Mouse (Mus musculus): ENCODE results near the gene Plppr2.

DNA sequence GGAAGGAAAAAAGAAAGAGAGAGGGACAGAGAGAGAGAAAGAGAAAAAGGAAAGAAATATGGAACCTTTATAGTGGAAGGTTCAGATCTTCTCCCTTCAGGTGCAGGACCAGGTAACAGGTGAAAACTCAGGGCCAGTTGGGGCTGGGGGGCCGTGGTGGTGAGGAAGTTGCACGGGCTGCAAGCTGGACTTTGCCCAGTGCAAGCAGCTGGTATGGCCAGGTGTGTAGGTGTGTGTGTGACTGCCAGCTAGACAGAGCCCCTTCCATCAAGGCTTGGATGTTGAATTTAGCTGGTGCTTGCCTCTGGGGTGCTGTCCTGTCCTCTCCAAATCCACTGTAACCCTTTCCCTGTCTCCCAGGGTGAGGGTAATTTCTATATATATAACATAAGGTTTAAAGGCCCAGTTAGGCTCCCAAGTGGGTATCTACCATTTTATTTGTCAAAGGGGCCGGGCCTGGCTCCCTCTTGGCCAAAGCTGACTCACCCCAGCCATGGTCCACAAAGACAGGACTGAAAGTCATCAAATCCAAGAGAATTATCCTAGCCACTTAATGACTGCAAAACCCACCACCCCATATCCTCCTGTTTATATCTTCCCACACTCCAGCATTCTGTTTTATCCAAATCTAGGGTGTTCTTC is 19.9 kb upstream of the Plppr2 start:
- no peak for TF ChIP-seq HCFC1 (IDR thresholded peaks at IDR 0.05; ENCODE audit: borderline replicate concordance, insufficient read depth, low read length)
- no peak for TF ChIP-seq MAFK (IDR thresholded peaks at IDR 0.05; ENCODE audit: insufficient read depth, low read depth, low read length)
- TF ChIP-seq CHD2 (IDR thresholded peaks at IDR 0.05; ENCODE audit: low read depth, low read length), result no peak
- TF ChIP-seq ZNF384 (IDR thresholded peaks at IDR 0.05; ENCODE audit: low read depth, low read length), result no peak
- no peak for TF ChIP-seq ZC3H11A (IDR thresholded peaks at IDR 0.05; ENCODE audit: borderline replicate concordance, low read depth, low read length)

Data from ES-E14 (cell line).